Mouse (Mus musculus) brain, embryonic 18.5 days (tissue): ENCODE measurements around the gene Farp2.
"Not testable (repeated sequence)": the region's sequence is repeated elsewhere in the genome, so short reads cannot be mapped to it uniquely, and the experiment has no call there.

Experiments used
- DNase-seq: peaks from one replicate; pipeline ENCODE4 v3.0.0-alpha.2; 2012; ENCODE audit warnings: low read depth, low spot score

Farp2 gene

DNA sequence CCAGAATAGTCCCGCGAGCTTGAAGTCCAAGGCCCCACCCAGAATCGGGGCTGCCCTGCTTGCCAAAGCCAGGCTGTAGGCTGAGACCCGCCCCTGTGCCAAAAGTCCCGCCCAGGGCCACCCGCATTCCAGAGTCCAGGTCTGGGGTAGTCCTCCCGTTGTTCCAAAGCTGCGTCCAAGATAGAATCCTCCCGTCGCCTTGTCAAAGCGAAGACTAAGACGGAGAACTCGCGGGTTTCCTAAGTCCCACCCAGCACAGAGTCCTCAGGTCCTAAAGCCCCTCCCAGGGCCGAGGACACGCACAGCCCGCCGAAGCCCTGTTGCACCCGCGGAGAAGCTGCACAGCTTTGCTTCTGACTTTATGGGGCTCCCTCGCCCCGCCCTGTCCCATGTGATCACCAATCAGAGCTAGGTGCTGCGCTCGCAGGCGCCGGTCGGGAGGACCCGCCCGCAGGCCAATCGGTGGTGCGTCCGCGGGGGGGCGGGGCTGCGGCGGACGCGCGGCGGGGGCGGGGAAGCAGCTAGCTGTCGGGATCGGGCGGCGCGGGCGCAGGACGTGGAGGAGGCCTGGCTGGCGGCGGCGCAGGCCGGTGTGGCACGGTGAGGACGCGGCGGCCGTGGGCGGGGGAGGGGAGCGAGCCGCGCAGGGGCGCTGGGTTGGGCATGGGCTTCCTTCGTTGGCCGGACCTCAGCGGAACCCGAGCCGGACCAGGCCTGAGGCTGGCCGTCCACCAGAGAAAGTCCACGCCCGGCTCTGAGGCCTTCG, at the start of gene Farp2:
Gene Farp2, plus strand, starts transcription at position 495 of the 766 bp plus-strand sequence.
- DNase-seq = peak; percentile 76

DNA sequence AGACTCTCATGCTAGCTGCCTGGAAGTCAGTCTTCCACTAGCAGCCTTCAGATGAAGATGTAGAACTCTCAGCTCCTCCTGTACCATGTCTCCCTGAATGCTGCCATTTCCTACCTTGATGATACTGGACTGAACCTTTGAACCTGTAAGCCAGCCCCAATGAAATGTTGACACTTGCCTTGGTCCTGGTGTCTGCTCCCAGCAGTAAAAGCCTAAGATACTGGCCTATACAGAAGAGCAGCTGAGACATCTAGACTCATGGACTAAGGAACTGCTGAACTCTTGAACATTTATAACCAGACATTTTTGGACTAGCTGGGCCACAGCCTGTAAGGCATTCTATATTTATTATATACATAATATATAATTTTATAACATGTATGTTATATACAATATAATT, 46.8 kb upstream of the Farp2 start:
- DNase-seq = no peak

DNA sequence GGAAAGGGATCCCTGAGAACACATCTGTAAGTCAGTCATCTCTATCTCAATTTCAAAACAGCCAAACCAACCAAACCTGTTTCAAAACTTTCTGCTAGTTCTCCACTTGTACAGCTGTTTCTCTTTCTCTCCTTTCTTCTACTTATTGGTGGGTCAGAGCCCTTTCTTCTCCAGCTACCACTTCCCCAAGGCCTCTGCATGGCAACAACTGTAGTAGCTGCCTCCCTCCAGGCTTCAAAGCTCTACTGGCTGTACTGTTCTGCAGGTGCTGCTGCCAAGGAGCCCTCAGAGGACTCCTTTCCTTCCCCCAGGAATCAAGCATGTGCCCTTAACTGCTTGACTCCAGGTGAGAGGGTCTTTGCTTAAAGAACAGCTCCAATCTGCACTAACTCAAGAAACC, 46.1 kb upstream of the Farp2 start:
- no peak for DNase-seq

DNA sequence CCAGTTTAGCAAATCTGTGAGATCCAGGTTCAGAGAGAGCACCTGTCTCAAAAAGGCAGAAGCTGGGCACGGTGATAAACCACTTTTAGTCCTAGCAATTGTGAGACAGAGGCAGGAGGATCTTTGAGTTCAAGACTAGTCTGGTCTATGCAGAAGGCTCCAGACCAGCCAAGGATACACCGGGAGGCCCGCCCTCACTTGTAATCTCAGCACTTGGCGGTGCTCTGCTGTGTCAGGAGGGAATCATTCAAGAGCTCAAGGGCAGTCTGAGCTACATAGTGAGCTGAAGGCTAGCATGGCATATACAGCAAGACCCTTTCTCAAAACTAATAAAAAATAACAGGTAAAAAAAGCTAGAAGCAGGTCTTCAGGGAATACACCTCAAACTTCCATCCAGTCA, 43.3 kb upstream of the Farp2 start:
- no peak for DNase-seq

DNA sequence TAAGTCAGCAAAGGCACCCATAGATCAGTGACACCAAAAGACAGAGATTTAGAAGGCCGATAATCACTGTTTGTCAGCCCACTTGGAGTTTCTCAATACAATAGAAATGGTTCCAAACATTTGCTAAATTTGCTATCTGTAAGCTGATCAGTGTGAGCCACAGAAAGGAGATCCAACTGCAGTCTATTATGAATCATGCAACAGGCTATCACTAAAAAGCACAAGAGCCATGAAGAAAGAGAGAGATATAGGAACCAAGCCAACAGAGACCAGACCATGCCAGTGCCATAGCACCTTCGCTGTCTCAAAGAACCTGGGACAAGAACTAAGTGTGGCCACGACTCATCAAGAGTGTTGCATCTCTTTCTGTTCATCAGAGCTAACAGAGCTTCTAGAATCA, 36.2 kb upstream of the Farp2 start:
- no peak for DNase-seq

DNA sequence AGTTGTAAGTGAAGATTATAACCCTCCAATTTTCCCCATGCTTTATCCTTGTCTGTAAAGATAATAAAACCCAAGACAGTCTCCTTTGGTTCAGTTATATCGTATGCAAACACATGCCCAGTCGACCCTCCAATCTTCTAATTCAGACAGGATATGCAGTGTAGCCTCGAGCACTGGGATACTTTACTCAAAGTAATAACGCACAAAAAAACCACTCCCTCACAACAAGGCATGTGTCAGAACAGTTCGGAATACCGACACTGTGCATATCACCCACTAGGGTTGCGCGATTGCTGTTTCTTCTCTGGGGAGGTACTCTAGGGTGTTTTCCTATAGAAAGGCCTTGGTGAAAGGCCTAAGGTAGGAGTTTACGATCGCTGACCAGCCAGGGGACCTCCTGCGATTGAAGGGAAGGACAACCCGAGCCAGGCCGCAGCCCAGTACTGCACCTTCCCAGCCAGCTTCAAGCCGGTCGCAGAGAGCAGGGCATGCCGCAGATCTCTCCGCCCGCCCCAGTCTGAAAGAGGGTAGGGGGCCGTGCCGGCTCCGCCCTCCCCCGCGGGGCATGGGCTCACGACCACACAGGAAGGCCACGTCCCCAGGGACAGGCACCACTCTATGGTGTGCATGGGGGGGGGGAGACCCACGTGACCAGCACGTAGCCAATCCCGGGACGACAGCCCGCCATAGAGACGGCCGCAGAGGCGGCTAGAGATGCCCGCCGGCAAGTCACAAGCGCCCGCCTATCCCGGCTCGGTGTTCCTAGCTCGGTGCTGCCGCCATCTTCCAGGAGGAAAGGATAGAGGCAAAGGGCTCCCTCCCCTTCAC, 33.9 kb upstream of the Farp2 start:
- peak; percentile 97 for DNase-seq

GRCm38 (mm10) chr1:93478586-93479475, 33.0 kb upstream of the Farp2 start, which contains the start of gene Hdlbp:
Gene Hdlbp, minus strand, starts transcription at chr1:93478815.
- DNase-seq = peak; percentile 98

GRCm38 (mm10) chr1:93479476-93480083, 32.3 kb upstream of the Farp2 start:
- peak; percentile 8 for DNase-seq

- not testable (repeated sequence) for DNase-seq
These were observed 25.6 kb upstream of the Farp2 start for GRCm38 (mm10) chr1:93486302-93486701.

- no peak for DNase-seq
These were observed 16.6 kb upstream of the Farp2 start for GRCm38 (mm10) chr1:93495312-93495711.

DNA sequence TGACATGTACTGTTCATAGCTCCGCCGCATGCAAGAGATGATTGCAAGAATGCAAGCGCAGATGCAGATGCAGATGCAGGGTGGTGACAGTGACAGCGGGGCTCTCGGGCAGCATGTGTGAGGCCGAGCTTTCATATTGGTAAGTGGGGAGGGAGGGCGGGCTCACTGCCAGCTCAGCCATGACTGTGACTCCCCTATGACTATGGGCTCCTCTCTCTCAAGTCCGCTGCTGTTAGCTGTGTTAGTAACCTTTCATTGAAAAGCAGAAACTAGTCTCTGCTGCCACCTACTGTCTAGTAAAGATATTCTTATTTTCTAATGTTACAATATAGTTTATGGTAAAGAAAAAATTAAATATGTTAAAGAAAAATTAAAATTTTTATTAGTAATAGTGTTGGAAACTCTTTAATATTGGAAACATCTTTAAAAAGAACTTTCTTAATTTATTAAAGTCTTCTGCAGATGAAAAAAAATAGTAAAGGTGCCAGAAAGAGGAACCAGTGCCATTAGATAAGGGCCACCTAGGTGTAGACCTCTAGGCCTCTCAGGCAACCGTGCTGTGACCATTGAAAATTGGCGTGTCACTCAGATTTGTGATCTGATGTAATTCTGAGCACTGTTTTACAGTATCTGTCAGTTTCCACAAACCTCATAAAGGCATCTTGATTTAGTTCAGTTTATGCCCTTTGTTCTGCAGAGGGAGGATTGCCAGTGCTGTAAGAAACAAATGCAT, 4.8 kb upstream of the Farp2 start:
- no peak for DNase-seq

DNA sequence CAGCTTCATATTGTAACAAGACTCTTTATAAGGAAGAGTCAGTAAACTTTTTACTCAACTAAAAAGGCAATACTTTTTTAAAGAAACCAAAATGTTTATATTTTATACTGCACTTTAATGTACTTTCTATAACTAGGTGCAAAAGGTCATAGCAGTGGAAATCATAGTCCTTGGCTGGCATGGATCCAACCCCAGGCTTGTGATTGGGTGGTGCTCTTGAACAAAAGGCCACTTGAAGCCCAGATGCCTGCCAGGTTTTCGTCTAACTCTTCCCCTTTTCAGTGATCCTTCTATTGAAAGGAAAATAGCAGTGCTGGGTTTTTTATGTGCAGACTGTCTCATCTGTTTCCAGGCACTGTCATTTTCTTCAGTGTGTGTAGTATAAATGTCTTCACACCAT, 3.3 kb upstream of the Farp2 start:
- not testable (repeated sequence) for DNase-seq

DNA sequence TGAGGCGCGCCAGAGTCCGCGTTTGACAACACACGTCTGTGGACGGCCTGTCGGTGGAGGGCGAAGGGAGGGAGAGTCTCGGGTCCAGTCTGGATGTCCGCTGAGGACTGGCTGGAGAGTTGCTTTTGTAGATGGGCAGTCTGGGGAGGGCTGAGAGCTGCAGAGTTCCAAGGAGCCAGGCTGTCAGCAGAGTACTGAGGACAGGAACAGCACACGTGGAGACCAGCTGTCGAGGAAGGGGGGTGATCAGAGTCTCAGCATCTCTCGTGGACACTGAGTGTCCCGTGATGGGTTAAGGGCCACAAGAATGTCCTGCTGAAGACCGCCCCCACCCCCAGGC, 442 bp downstream of the Farp2 start:
- DNase-seq = no peak

DNA sequence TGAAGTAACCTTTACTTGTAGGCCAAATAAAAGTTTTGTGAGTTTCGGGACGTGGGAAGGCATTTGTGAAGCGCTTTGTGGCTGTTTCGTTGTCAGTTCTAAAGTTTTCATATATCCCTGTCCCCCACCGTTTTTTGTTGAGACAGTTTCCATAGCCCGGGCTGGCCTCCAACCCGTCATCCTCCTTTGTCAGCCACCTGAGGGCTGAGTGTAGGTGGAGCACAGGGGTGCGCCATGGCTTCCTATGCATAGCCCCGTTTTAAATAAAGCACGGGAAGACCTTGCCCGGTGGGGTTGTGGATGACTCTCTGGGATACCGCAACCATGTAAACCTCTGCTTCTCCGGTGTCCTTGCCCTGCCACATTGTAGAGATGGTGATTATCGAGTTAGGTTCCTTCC, 1.3 kb downstream of the Farp2 start:
- no peak for DNase-seq

GRCm38 (mm10) chr1:93521491-93521890, 9.6 kb downstream of the Farp2 start:
- no peak for DNase-seq

- no peak for DNase-seq
These were observed 10.4 kb downstream of the Farp2 start for GRCm38 (mm10) chr1:93522325-93522724.

GRCm38 (mm10) chr1:93529801-93530200, 17.9 kb downstream of the Farp2 start:
- DNase-seq = no peak

DNA sequence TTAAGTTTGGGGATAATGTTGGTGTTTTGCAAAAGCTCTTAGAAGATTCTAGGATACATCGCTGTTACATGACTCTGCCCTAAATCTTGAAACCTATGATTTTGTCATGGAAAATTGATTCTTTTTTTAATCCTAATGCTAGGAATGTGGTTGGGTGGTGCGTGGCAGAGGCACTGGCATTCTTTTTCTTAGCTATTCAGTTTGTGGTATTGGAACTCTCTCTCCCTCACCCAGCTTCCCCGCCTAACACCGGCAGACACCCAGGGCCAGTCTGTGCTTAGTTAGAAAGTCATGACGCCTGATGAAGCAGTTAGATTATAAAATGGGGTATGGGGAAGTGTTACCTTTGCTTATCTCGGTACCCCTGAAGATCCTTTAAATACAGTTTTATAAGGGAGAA, 25.3 kb downstream of the Farp2 start:
- DNase-seq = no peak

GRCm38 (mm10) chr1:93543196-93543595, 31.3 kb downstream of the Farp2 start:
- DNase-seq = no peak

DNA sequence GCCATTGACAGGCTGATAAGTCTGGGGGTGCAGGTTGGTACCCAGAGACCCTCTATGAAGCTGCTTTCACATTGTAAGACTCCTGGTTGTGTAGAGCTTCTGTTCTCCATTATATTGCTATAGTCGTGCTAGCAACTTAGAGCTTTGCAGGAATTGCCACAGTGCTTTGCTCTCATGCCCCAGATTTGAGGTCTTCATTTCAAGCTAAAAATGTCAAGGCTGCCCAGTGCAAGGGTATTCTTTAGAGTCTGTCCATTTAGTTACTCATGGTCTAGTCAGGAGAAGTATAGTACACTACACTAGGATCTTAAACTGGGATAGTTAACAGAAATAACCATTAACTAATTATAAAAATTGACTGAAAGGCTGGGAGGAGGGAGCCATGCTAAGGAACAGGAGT, 35.4 kb downstream of the Farp2 start:
- no peak for DNase-seq

- DNase-seq = no peak
These were observed 39.5 kb downstream of the Farp2 start for GRCm38 (mm10) chr1:93551427-93551826.
